Mouse (Mus musculus): ENCODE data around the gene Med22. TPM values are rescaled to one million over a fixed set of nuclear protein-coding genes. Genes with fewer than 3 reads are reported as not detected.
A peak's percentile ranks its signal among the peaks of the same experiment; 100 is the strongest.

Med22 gene
- total RNA-seq (2021) (10 to 100 TPM; 20.7 to 26.0 TPM), polyA plus RNA-seq (2012; rRNA removed) (26.0 and 37.9 TPM in 2 replicates)
- long read RNA-seq, transcript Med22-201 (4 exons, 973 nt), result major isoform, 9 of 11 reads
- long read RNA-seq, partial matches to known transcripts, result 0 of 11 reads
- long read RNA-seq, other reads (novel, unspliced or antisense), result 0 of 11 reads

GRCm38 (mm10) chr2:26910124-26910993, at the start of gene Med22, which contains the start of gene Rpl7a:
Med22 (minus strand) TSS chr2:26910677.
Rpl7a (plus strand) TSS chr2:26910764.
- peak; percentile 100 for DNase-seq
- H3K27me3 ChIP-seq (ENCODE audit: control insufficient read depth, insufficient read depth, low read length), result no peaks in the 10 kb centered on the region
- TF ChIP-seq EP300 (IDR thresholded peaks at IDR 0.05; ENCODE audit: insufficient read depth, low read depth, low read length) (peak; percentile 28; the same call in 1 of the 2 replicates), POLR2A (IDR thresholded peaks at IDR 0.05; ENCODE audit: insufficient read depth, low read depth, low read length) (peak; percentile 96), CTCF (IDR thresholded peaks at IDR 0.05) (no peak)
- peaks cover 7% of the 10 kb centered on the region for H3K36me3 ChIP-seq (ENCODE audit: control insufficient read depth, insufficient read depth, low read length)
- peak within 1 kb of the TSS; percentile 84 for H3K4me3 ChIP-seq
- H3K27ac ChIP-seq, result peak within 1 kb of the TSS; percentile 86
- H3K9ac ChIP-seq (ENCODE audit: low read depth, low read length), result peak within 1 kb of the TSS; percentile 95
- peaks cover 7% of the 10 kb centered on the region for H3K4me1 ChIP-seq (ENCODE audit: control insufficient read depth, insufficient read depth, low read length)
- peaks cover 5% of the 10 kb centered on the region for H3K79me2 ChIP-seq (replicated peaks; ENCODE audit: control insufficient read depth, insufficient read depth, low read length)
- intact Hi-C loops (cut with DNase I), result no loop called here
- under 1% methylated on average over 74 of the region's 74 CpGs for WGBS

GRCm38 (mm10) chr2:26957488-26957859, 47.0 kb upstream of the Med22 start:
- intact Hi-C loops (cut with DNase I), result no loop called here
- no peak overlapping the region for H3K27ac ChIP-seq
- no peaks in the 10 kb centered on the region; the same call in 1 of the 2 replicates for H3K4me1 ChIP-seq (ENCODE audit: control insufficient read depth, insufficient read depth, low read length)
- DNase-seq, result no peak
- no peaks in the 10 kb centered on the region for H3K36me3 ChIP-seq (ENCODE audit: control insufficient read depth, insufficient read depth, low read length)
- no peak overlapping the region for H3K9ac ChIP-seq (ENCODE audit: low read depth, low read length)
- TF ChIP-seq POLR2A (IDR thresholded peaks at IDR 0.05; ENCODE audit: insufficient read depth, low read depth, low read length) (no peak), EP300 (IDR thresholded peaks at IDR 0.05; ENCODE audit: insufficient read depth, low read depth, low read length) (no peak), CTCF (IDR thresholded peaks at IDR 0.05) (no peak)
- no peaks in the 10 kb centered on the region for H3K79me2 ChIP-seq (replicated peaks; ENCODE audit: control insufficient read depth, insufficient read depth, low read length)
- 82% methylated on average over 2 of the region's 2 CpGs for WGBS
- H3K27me3 ChIP-seq (ENCODE audit: control insufficient read depth, insufficient read depth, low read length), result no peaks in the 10 kb centered on the region
- H3K4me3 ChIP-seq, result no peak overlapping the region

GRCm38 (mm10) chr2:26956811-26957487, 46.5 kb upstream of the Med22 start:
- H3K4me1 ChIP-seq (ENCODE audit: control insufficient read depth, insufficient read depth, low read length), result no peaks in the 10 kb centered on the region
- H3K27ac ChIP-seq, result no peak overlapping the region
- H3K9ac ChIP-seq (ENCODE audit: low read depth, low read length), result no peak overlapping the region
- TF ChIP-seq CTCF (IDR thresholded peaks at IDR 0.05) (no peak), EP300 (IDR thresholded peaks at IDR 0.05; ENCODE audit: insufficient read depth, low read depth, low read length) (no peak), POLR2A (IDR thresholded peaks at IDR 0.05; ENCODE audit: insufficient read depth, low read depth, low read length) (no peak)
- no peaks in the 10 kb centered on the region for H3K36me3 ChIP-seq (ENCODE audit: control insufficient read depth, insufficient read depth, low read length)
- no peak for DNase-seq
- intact Hi-C loops (cut with DNase I), result no loop called here
- no peak overlapping the region for H3K4me3 ChIP-seq
- WGBS, result 91% methylated on average over 12 of the region's 12 CpGs
- H3K79me2 ChIP-seq (replicated peaks; ENCODE audit: control insufficient read depth, insufficient read depth, low read length), result no peaks in the 10 kb centered on the region
- no peaks in the 10 kb centered on the region for H3K27me3 ChIP-seq (ENCODE audit: control insufficient read depth, insufficient read depth, low read length)

GRCm38 (mm10) chr2:26954735-26955395, 44.4 kb upstream of the Med22 start:
- no peaks in the 10 kb centered on the region for H3K27me3 ChIP-seq (ENCODE audit: control insufficient read depth, insufficient read depth, low read length)
- no peak for TF ChIP-seq POLR2A (IDR thresholded peaks at IDR 0.05; ENCODE audit: insufficient read depth, low read depth, low read length)
- TF ChIP-seq EP300 (IDR thresholded peaks at IDR 0.05; ENCODE audit: insufficient read depth, low read depth, low read length), result no peak
- TF ChIP-seq CTCF (IDR thresholded peaks at IDR 0.05), result no peak
- no peak overlapping the region for H3K27ac ChIP-seq
- DNase-seq, result no peak
- 86% methylated on average over 2 of the region's 2 CpGs for WGBS
- H3K36me3 ChIP-seq (ENCODE audit: control insufficient read depth, insufficient read depth, low read length), result no peaks in the 10 kb centered on the region
- H3K4me3 ChIP-seq, result no peak overlapping the region
- H3K79me2 ChIP-seq (replicated peaks; ENCODE audit: control insufficient read depth, insufficient read depth, low read length), result no peaks in the 10 kb centered on the region
- no peaks in the 10 kb centered on the region for H3K4me1 ChIP-seq (ENCODE audit: control insufficient read depth, insufficient read depth, low read length)
- H3K9ac ChIP-seq (ENCODE audit: low read depth, low read length), result no peak overlapping the region
- intact Hi-C loops (cut with DNase I), result no loop called here

GRCm38 (mm10) chr2:26952866-26953265, 42.4 kb upstream of the Med22 start:
- no peak overlapping the region for H3K27ac ChIP-seq
- H3K4me1 ChIP-seq (ENCODE audit: control insufficient read depth, insufficient read depth, low read length), result no peaks in the 10 kb centered on the region
- no peak overlapping the region for H3K9ac ChIP-seq (ENCODE audit: low read depth, low read length)
- intact Hi-C loops (cut with DNase I), result no loop called here
- no peaks in the 10 kb centered on the region for H3K36me3 ChIP-seq (ENCODE audit: control insufficient read depth, insufficient read depth, low read length)
- TF ChIP-seq POLR2A (IDR thresholded peaks at IDR 0.05; ENCODE audit: insufficient read depth, low read depth, low read length), result no peak
- TF ChIP-seq EP300 (IDR thresholded peaks at IDR 0.05; ENCODE audit: insufficient read depth, low read depth, low read length), result no peak
- no peak for TF ChIP-seq CTCF (IDR thresholded peaks at IDR 0.05)
- H3K27me3 ChIP-seq (ENCODE audit: control insufficient read depth, insufficient read depth, low read length), result no peaks in the 10 kb centered on the region
- no peaks in the 10 kb centered on the region for H3K79me2 ChIP-seq (replicated peaks; ENCODE audit: control insufficient read depth, insufficient read depth, low read length)
- no peak overlapping the region for H3K4me3 ChIP-seq
- WGBS, result 89% methylated on average over 8 of the region's 8 CpGs
- DNase-seq, result no peak
